Mouse (Mus musculus): ENCODE results near the gene Ccdc18. TPM values are rescaled to one million over a fixed set of nuclear protein-coding genes. Genes with fewer than 3 reads are reported as not detected.
"Not testable (repeated sequence)": the region's sequence is repeated elsewhere in the genome, so short reads cannot be mapped to it uniquely, and the experiment has no call there.

Ccdc18 gene
- polyA plus RNA-seq, 1 experiment from 2014 or later: 12.2 TPM

GRCm38 (mm10) chr5:108214928-108215327, 82.3 kb downstream of the Ccdc18 start:
- no peaks in the 10 kb centered on the region for H3K4me1 ChIP-seq (replicated peaks; ENCODE audit: control insufficient read depth, insufficient read depth, low read length)
- DNase-seq (ENCODE audit: low spot score): no peak
- H3K36me3 ChIP-seq (ENCODE audit: control insufficient read depth, insufficient read depth, low read length): no peaks in the 10 kb centered on the region
- no peak for ATAC-seq (ENCODE audit: low FRiP score)
- H3K9ac ChIP-seq (ENCODE audit: low read depth, low read length): no peak overlapping the region
- H3K27ac ChIP-seq (ENCODE audit: low read depth, low read length): no peak overlapping the region
- H3K4me3 ChIP-seq (ENCODE audit: low read depth, low read length): no peak overlapping the region
- no peaks in the 10 kb centered on the region for H3K27me3 ChIP-seq (ENCODE audit: control insufficient read depth, insufficient read depth, low read length)
- H3K9me3 ChIP-seq (ENCODE audit: control insufficient read depth, low read length): no peaks in the 10 kb centered on the region
- H3K4me2 ChIP-seq (replicated peaks; ENCODE audit: low read depth, low read length): no peak overlapping the region
- 92% methylated on average over 2 of the region's 2 CpGs for WGBS

DNA sequence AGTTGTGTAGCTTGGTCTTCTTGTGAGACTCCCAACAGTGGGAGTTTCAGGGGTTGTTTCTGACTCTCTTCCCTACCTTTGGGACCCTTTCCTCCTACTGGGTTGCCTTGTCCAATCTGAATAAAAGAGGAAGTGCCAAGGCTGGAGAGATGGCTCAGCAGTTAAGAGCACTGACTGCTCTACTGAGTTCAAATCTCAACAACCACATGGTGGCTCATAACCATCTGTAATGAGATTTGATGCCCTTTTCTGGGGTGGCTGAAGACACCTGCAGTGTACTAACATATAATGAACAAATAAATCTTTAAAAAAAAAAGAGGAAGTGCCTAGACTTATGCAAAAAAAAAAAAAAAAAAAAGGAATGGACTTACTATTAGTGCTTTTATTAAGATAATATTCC, 91.4 kb downstream of the Ccdc18 start:
- DNase-seq (ENCODE audit: low spot score): no peak
- no peak overlapping the region for H3K4me3 ChIP-seq (ENCODE audit: low read depth, low read length)
- no peak for ATAC-seq (ENCODE audit: low FRiP score)
- H3K9me3 ChIP-seq (ENCODE audit: control insufficient read depth, low read length): no peaks in the 10 kb centered on the region
- H3K36me3 ChIP-seq (ENCODE audit: control insufficient read depth, insufficient read depth, low read length): no peaks in the 10 kb centered on the region
- H3K27ac ChIP-seq (ENCODE audit: low read depth, low read length): no peak overlapping the region
- no peaks in the 10 kb centered on the region for H3K4me1 ChIP-seq (replicated peaks; ENCODE audit: control insufficient read depth, insufficient read depth, low read length)
- no peak overlapping the region for H3K9ac ChIP-seq (ENCODE audit: low read depth, low read length)
- H3K27me3 ChIP-seq (ENCODE audit: control insufficient read depth, insufficient read depth, low read length): no peaks in the 10 kb centered on the region
- no peak overlapping the region for H3K4me2 ChIP-seq (replicated peaks; ENCODE audit: low read depth, low read length)

DNA sequence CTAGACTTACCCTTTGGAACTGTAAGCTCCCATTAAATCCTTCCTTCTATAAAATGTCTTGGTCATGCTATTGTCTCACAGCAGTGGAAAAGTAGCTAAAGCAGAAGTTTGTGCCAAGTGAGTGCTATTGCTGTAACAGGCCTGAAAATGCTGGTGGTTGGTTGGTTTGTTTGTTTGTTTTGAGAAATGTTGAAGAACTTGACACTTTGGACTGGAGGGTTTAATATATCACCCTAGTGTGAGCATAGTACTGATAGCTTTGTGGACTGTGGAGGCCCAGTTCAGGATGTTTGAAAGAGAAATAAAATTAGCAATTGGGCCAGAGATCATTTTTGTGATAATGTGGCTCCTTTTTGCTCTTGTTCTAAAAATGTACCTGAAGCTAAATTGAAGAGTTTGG, 93.5 kb downstream of the Ccdc18 start:
- Histone ChIP-seq H3K36me3 (ENCODE audit: control insufficient read depth, insufficient read depth, low read length) (no peaks in the 10 kb centered on the region), H3K4me1 (replicated peaks; ENCODE audit: control insufficient read depth, insufficient read depth, low read length) (no peaks in the 10 kb centered on the region), H3K9me3 (ENCODE audit: control insufficient read depth, low read length) (no peaks in the 10 kb centered on the region), H3K4me2 (replicated peaks; ENCODE audit: low read depth, low read length) (no peak overlapping the region), H3K9ac (ENCODE audit: low read depth, low read length) (no peak overlapping the region), H3K27ac (ENCODE audit: low read depth, low read length) (no peak overlapping the region), H3K27me3 (ENCODE audit: control insufficient read depth, insufficient read depth, low read length) (no peaks in the 10 kb centered on the region), H3K4me3 (ENCODE audit: low read depth, low read length) (no peak overlapping the region)
- ATAC-seq (ENCODE audit: low FRiP score): no peak
- no peak for DNase-seq (ENCODE audit: low spot score)

GRCm38 (mm10) chr5:108246314-108246765, 113.7 kb downstream of the Ccdc18 start:
- 69% methylated on average over 3 of the region's 3 CpGs for WGBS

GRCm38 (mm10) chr5:108250033-108250432, 117.4 kb downstream of the Ccdc18 start:
- Histone ChIP-seq H3K27me3 (ENCODE audit: control insufficient read depth, insufficient read depth, low read length) (no peaks in the 10 kb centered on the region), H3K9ac (ENCODE audit: low read depth, low read length) (no peak overlapping the region), H3K4me3 (ENCODE audit: low read depth, low read length) (no peak overlapping the region), H3K4me2 (replicated peaks; ENCODE audit: low read depth, low read length) (no peak overlapping the region), H3K27ac (ENCODE audit: low read depth, low read length) (no peak overlapping the region), H3K9me3 (ENCODE audit: control insufficient read depth, low read length) (no peaks in the 10 kb centered on the region), H3K36me3 (ENCODE audit: control insufficient read depth, insufficient read depth, low read length) (no peaks in the 10 kb centered on the region), H3K4me1 (replicated peaks; ENCODE audit: control insufficient read depth, insufficient read depth, low read length) (no peaks in the 10 kb centered on the region)
- DNase-seq (ENCODE audit: low spot score) (no peak), ATAC-seq (ENCODE audit: low FRiP score) (no peak)
- WGBS: 70% methylated on average over 2 of the region's 2 CpGs

More at GRCm38 (mm10) chr5:108246314-108246765, 113.7 kb downstream of the Ccdc18 start:
- no peaks in the 10 kb centered on the region for H3K36me3 ChIP-seq (ENCODE audit: control insufficient read depth, insufficient read depth, low read length)
- no peaks in the 10 kb centered on the region for H3K9me3 ChIP-seq (ENCODE audit: control insufficient read depth, low read length)
- H3K4me2 ChIP-seq (replicated peaks; ENCODE audit: low read depth, low read length): no peak overlapping the region
- H3K27me3 ChIP-seq (ENCODE audit: control insufficient read depth, insufficient read depth, low read length): no peaks in the 10 kb centered on the region
- DNase-seq (ENCODE audit: low spot score): no peak
- ATAC-seq (ENCODE audit: low FRiP score): no peak
- H3K9ac ChIP-seq (ENCODE audit: low read depth, low read length): no peak overlapping the region
- H3K4me1 ChIP-seq (replicated peaks; ENCODE audit: control insufficient read depth, insufficient read depth, low read length): no peaks in the 10 kb centered on the region
- H3K4me3 ChIP-seq (ENCODE audit: low read depth, low read length): no peak overlapping the region
- H3K27ac ChIP-seq (ENCODE audit: low read depth, low read length): no peak overlapping the region

DNA sequence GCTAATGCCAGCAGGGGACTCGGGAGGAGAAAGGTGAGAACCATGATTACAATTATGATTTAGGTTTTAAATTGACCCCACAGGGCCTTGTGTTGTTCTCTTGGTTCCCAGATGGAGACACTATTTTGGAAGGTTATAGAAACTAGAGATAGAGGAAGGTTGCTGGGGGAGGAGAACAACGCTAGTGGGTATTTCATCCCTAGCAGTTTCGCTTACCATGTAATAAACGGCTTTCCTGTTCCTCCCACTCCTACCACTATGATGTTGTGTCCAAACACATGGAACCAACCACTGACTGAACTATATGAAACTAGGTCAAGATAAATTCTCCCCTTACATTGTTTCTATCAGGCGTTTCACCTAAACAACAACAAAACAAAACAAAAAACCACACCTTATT, 122.6 kb downstream of the Ccdc18 start:
- Histone ChIP-seq H3K9ac (ENCODE audit: low read depth, low read length) (no peak overlapping the region), H3K9me3 (ENCODE audit: control insufficient read depth, low read length) (no peaks in the 10 kb centered on the region), H3K4me3 (ENCODE audit: low read depth, low read length) (no peak overlapping the region), H3K4me2 (replicated peaks; ENCODE audit: low read depth, low read length) (no peak overlapping the region), H3K4me1 (replicated peaks; ENCODE audit: control insufficient read depth, insufficient read depth, low read length) (no peaks in the 10 kb centered on the region), H3K36me3 (ENCODE audit: control insufficient read depth, insufficient read depth, low read length) (no peaks in the 10 kb centered on the region), H3K27me3 (ENCODE audit: control insufficient read depth, insufficient read depth, low read length) (no peaks in the 10 kb centered on the region), H3K27ac (ENCODE audit: low read depth, low read length) (no peak overlapping the region)
- no peak for ATAC-seq (ENCODE audit: low FRiP score)
- WGBS: 82% methylated on average over 5 of the region's 5 CpGs
- DNase-seq (ENCODE audit: low spot score): no peak

DNA sequence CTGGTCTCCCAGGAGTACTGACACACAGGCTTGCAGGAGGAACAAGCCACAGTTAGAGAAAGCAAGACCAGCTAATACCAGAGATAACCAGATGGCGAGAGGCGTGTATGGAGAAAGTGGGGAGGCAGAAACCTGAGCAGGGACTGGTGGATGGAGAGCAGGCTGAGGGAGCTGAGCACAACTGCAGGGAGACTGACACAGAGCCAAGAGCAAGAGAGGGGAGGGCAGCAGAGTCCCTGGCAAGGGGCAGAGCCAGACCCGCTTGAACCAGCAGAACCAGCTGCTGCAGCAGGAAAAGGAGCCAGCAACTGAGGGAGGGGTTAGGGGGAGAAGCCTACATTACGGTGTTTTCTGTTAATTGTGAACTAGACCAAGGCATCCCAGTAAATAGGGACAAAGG, 130.0 kb downstream of the Ccdc18 start:
- Histone ChIP-seq H3K27me3 (ENCODE audit: control insufficient read depth, insufficient read depth, low read length) (no peaks in the 10 kb centered on the region), H3K36me3 (ENCODE audit: control insufficient read depth, insufficient read depth, low read length) (no peaks in the 10 kb centered on the region), H3K27ac (ENCODE audit: low read depth, low read length) (no peak overlapping the region), H3K4me2 (replicated peaks; ENCODE audit: low read depth, low read length) (no peak overlapping the region), H3K4me3 (ENCODE audit: low read depth, low read length) (no peak overlapping the region), H3K9me3 (ENCODE audit: control insufficient read depth, low read length) (no peaks in the 10 kb centered on the region), H3K4me1 (replicated peaks; ENCODE audit: control insufficient read depth, insufficient read depth, low read length) (no peaks in the 10 kb centered on the region), H3K9ac (ENCODE audit: low read depth, low read length) (no peak overlapping the region)
- DNase-seq (ENCODE audit: low spot score) (no peak), ATAC-seq (ENCODE audit: low FRiP score) (0 out of 2 replicates have a peak, but pooled peaks have one; percentile 22)
- WGBS: 52% methylated on average over 4 of the region's 4 CpGs

GRCm38 (mm10) chr5:108263785-108264184, 131.1 kb downstream of the Ccdc18 start:
- WGBS: 86% methylated on average over 1 of the region's 1 CpGs
- H3K4me2 ChIP-seq (replicated peaks; ENCODE audit: low read depth, low read length); ATAC-seq (ENCODE audit: low FRiP score); H3K36me3 ChIP-seq (ENCODE audit: control insufficient read depth, insufficient read depth, low read length); H3K4me1 ChIP-seq (replicated peaks; ENCODE audit: control insufficient read depth, insufficient read depth, low read length); H3K27me3 ChIP-seq (ENCODE audit: control insufficient read depth, insufficient read depth, low read length); H3K27ac ChIP-seq (ENCODE audit: low read depth, low read length); H3K4me3 ChIP-seq (ENCODE audit: low read depth, low read length); DNase-seq (ENCODE audit: low spot score); H3K9ac ChIP-seq (ENCODE audit: low read depth, low read length); H3K9me3 ChIP-seq (ENCODE audit: control insufficient read depth, low read length): not testable (repeated sequence)

DNA sequence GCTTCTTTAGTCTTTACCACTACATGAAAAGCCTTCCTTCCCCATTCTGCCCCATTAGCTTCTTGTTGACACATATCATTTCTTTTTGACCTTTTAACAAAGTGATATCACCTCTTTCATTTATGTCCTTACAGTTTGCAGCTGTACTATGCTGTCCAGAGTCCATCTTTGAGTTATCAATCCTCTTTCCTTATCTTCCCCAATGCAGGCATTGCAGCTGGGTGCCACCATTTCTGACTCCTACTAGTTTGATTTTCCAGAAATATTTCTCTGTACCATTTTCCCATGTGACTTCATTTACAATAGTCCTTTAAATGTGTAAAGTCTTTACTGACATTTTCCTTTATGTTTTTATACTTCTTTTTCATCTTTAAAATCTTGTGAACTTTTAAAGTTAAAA, 134.3 kb downstream of the Ccdc18 start:
- Histone ChIP-seq H3K4me3 (ENCODE audit: low read depth, low read length) (no peak overlapping the region), H3K36me3 (ENCODE audit: control insufficient read depth, insufficient read depth, low read length) (no peaks in the 10 kb centered on the region), H3K9me3 (ENCODE audit: control insufficient read depth, low read length) (no peaks in the 10 kb centered on the region), H3K9ac (ENCODE audit: low read depth, low read length) (no peak overlapping the region), H3K27me3 (ENCODE audit: control insufficient read depth, insufficient read depth, low read length) (no peaks in the 10 kb centered on the region), H3K4me2 (replicated peaks; ENCODE audit: low read depth, low read length) (no peak overlapping the region), H3K27ac (ENCODE audit: low read depth, low read length) (no peak overlapping the region), H3K4me1 (replicated peaks; ENCODE audit: control insufficient read depth, insufficient read depth, low read length) (no peaks in the 10 kb centered on the region; the same call in 1 of the 2 replicates)
- no peak for DNase-seq (ENCODE audit: low spot score)
- ATAC-seq (ENCODE audit: low FRiP score): no peak
